Mouse (Mus musculus): ENCODE measurements at regions not wholly inside any gene's neighbourhood (a gene's known extent, or its start where the extent isn't known, plus 50 kb on each side); places are given as distances from the start of the nearest gene placed in this dataset.
"Not testable (repeated sequence)": the region's sequence is repeated elsewhere in the genome, so short reads cannot be mapped to it uniquely, and the experiment has no call there.

GRCm38 (mm10) chr7:60391011-60391863, 251.2 kb upstream of the Snrpn start:
- TF ChIP-seq CTCF (IDR thresholded peaks at IDR 0.05; ENCODE audit: borderline replicate concordance, insufficient read depth, low read depth, low read length); POLR2A (IDR thresholded peaks at IDR 0.05; ENCODE audit: borderline replicate concordance, insufficient read depth, low read length): not testable (repeated sequence)
